Mouse (Mus musculus) thymus, postnatal 25 days (tissue): ENCODE data around the gene Ifih1.

ENCODE experiments used
- DNase-seq: peaks from one replicate; pipeline ENCODE4 v3.0.0; 2022

Ifih1 gene

DNA sequence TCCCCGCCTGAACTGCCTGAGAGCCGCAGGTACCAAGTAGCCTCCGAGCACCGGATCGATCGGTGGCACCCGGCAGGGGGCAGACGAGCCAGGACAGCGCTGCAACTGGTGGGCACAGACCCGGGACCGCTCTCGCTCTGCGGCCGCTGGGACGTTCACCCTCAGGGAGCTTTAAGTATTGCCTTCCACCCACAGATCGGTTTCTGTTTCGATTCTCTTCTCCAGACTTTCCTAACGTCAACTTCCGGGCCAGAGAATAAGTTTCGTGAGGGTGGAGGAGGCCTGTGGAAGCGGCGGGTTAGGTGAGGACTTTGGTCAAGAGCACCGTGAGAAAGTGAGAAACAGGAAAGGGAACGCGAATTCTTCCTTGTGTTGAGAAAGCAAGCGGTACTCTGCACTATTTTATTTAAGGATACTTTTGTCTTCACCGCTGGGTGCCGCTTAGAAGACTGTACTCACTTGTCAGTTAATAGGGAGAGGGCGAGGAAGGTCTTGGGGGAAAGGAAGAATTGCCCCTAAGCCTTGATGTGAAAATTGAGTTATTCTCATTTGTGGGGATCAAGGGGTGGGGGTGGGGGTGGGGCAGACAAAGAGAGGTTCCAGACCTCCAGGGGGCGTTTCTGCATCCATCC lies at the start of gene Ifih1:
Ifih1 (minus strand) TSS at position 242 of the 632 bp plus-strand sequence.
- DNase-seq, result peak; percentile 76

DNA sequence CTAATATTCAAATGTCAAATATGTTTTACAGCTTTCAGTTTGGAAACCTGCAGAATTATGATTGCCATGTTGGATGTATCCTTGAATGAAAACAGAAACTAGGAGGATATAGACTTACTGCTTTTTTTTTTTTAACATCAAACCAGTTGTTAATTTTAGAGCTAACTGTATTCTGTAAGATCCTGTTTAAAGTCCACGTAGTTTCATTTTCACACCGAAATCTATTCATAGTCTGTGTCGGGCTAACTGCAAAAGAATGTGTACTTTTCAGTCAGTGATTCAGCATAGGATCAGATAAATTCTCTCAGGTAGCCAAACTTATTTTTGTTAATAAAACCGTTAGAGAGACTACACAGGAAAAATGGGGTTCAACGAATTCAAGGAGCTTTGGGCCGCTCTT lies 39.9 kb upstream of the Ifih1 start:
- DNase-seq, result no peak

DNA sequence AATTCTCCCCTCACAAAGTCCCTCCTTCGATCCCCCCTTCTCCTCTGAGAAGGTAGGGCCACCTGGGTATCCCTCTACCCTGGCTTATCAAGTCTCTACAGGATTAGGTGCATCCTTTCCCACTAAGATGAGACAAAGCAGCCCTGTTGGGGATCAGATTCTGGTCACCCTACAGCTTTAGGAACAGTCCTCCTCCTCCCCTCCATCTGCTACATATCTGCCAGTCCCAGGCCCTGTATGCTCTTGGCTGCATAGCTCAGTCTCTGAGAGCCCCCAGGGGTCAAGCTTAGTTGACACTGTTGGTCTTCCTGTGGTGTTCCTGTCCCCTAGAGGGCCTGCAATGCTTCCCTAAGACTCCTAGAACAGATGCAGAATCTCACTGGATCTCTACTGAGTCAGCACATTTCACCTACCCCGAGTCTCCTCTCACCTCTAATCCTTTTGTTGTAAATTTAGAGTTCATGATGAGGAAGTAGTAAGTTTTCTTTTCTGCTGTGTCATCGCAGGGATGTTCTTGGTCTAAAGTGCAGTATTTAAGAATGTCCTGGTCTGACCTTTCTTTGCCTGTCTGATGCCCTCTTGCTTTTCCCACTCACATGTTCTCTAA lies 39.0 kb upstream of the Ifih1 start:
- no peak for DNase-seq

DNA sequence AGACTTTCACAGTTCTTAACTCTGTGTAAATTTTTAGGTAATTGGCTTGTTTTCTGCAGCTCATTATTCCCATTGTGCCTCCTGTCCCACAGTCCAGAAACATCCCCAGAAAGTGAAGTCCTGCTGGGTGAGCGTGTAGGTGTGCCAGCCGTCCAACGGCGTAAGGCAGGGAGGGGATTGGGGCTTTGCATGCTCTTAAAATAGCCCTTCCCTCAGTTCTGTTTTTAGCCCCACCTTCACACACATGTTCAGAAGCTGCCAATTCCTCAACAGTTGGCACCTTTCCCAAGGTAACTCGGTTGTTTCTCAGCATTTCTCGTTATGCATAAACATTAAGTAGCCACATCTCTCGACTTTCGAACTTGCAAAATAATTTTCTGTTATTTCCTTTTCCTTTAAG lies 35.6 kb upstream of the Ifih1 start:
- no peak for DNase-seq

DNA sequence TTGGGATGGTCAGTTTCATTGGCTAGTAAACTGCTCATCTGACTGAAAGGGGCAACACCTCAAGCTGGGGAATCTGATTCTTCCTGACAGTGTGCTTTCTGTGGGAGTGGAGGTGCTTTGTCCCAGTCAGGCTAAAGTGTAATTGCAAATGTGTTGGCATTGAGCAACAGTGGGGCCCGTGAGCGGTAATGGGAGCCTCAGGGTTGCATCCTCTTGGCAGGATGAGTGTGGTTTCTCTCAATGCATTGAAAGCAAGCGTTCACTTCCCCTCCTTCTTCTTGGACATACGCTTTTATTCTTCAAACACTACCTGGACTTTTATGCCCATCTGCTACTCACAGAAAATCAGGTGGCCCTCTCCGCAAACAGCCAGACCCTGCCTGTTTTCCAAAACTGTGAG lies 26.7 kb upstream of the Ifih1 start:
- no peak for DNase-seq

- DNase-seq, result no peak
Observed at GRCm38 (mm10) chr2:62670767-62671166, 24.7 kb upstream of the Ifih1 start.

DNA sequence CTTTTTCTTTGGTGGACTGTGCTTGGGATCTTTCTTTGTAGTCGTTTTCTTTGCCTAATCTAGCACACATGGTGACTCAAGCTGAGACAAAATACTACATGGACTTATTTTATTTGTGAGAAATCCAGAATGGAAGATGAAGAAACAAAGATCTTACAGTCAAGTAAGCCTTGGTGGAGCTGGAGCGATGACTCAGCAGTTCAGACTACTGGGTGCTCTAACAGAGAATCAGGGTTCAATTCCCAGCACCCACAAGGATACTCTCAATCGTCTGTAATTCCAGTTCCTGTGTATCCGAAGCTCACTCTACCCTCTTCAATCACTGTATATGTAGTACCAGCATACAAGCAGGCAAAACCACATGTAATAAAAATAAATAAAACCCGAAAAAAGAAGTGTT lies 24.2 kb upstream of the Ifih1 start:
- no peak for DNase-seq

DNA sequence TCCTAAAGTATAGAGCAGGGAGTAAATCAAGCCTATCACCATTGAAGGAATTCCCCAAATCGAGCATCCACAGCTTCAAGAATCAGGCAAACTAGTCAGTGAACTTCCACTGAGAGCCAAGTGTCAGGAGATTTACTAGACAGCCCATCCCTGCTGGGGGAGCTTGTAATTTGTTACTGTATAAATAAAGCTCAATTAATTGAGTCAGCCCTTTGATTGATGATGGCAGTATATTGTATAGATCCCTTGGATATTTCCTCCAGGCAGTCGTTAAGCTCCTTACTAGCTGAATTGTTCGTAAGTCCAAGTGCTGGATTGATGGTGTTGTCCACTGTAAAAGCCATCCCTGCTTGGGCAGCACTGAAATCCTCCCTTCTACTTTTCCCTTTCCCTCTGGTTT lies 23.8 kb upstream of the Ifih1 start:
- no peak for DNase-seq

DNA sequence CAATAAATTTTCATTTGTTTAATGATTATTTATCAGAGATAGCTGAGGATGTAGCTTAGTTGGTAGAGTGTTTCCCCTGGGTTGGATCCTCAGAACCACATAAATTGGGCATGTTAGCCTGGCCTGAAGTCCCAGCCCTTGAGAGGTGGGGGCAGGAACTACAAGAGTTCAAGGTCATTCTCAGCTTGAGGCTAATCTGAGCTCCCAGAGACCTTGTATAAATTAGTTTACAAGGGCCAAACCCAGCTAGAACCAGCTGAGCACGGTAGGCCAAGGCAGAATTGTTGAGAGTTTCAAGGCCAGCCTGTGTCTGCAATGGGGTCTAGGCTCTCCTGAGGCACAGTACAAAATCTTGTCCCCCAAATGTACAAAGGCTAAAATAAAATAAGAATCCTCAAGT lies 19.5 kb upstream of the Ifih1 start:
- DNase-seq, result no peak

DNA sequence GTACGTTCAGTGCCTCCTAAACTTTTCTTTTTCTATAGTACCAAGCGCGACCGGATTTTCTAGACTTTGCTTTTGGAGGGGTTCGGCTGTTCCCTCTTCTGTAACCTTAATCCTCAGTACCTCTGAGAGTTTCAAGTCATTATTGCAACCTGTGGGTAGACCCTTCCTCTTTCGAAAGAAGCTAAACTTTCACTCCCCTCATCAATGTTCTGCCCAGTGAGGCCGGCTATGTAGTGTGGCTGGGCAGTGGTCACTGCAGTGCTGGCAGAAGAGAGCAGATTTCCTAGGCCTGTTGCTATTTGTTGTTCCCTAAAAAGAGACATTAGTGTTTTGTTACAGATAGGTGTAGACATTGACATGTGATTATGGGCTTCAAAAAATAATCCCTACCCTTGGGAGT lies 18.8 kb upstream of the Ifih1 start:
- no peak for DNase-seq

GRCm38 (mm10) chr2:62664135-62664670 lies 18.1 kb upstream of the Ifih1 start, which contains the start of gene Gca:
TSS of gene Gca (plus strand) at chr2:62664285.
- DNase-seq, result peak; percentile 74

DNA sequence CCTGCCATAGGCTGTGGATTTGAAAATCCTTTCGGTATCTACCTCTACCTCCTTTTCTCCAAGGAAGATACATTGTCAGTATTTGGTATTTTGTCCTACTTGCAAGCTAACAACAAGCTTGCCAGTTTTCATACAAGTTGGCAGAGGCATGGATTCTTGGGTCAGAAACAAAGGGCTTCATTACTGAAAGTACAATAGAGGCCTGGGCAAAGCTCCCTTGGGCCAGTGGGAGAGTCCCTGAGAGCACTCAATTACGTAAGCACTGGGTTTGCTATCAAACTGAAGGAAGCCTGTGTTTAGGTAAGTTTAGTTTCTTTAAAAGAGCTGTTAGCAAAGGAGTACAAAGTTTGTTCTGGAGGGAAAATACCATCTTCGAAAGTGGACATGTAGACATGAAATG lies 16.5 kb upstream of the Ifih1 start:
- DNase-seq, result no peak

- DNase-seq, result no peak
Observed at GRCm38 (mm10) chr2:62660565-62660964, 14.5 kb upstream of the Ifih1 start.

DNA sequence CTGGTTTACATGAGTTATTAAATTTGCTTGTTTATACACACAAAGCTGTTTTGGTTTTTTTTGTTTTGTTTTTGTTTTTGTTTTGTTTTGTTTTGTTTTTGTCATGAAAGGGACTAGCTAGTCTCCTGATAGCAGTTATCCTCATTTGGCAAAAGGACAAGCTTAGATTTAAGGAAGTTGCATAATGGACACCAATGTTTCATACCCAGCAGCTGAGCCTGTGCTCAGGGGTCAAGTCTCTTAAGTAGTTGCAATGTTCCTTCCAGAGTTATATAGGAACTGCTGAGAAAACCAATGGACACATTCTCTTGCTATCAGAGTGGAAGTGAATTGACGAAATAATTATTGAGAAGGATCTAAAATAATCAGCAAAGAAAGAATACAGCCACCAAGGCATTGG lies 10.0 kb upstream of the Ifih1 start:
- DNase-seq, result no peak

DNA sequence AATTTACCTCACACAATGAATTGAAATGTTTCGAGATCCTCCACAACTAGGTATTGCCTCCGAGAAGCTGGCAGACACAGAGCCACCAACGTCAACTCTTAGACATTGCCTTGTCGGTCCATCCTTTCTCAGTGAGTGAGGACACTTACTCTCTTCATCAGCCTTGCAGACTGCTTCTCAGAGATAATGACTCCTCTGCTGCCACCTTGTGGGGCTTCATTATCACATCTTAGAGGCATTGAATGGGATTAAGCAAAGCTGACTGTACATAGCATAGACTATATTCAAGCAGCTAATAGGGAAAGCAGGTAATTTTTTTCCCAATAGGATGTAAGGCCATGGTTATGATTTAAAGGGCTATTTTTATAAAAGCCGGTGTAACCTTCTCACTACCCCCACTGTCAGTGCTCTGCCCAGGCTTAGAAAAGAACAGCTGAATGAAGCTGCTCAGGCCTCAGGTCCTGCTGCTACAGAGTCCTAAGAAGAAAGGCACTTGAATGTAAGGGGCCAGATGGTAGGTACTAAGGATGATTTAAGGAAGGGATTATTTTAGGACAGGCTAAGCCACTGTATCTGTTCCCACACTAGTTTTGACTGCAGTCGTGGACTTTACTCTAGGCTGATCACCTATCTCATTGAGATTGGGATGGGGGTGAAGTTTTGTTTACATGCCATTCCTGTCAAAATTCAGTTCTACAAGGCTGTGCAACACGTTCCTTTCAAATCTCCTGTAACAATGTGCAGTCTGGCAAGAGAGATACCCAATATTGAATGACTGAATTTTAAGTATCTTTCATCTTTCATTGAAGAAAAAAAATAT lies 8.7 kb upstream of the Ifih1 start:
- peak; percentile 53 for DNase-seq

DNA sequence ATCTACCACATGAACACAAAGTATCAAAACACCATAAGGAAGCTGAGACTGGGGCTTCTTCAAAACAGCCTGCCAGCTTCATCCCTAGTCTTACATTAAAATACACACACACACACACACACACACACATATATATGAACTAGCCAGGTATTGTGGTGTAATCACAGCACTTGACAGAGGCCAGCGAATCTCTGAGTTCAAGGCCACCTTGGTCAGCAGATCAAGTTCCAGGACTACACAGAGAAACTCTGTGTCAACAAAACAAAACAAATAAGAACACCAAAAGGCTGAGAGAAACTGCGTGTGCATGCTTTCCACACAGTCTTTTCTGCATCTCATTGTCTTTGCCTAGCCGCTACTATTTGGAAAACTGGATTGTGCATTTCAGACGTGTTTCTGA lies 6.4 kb upstream of the Ifih1 start:
- DNase-seq, result no peak

DNA sequence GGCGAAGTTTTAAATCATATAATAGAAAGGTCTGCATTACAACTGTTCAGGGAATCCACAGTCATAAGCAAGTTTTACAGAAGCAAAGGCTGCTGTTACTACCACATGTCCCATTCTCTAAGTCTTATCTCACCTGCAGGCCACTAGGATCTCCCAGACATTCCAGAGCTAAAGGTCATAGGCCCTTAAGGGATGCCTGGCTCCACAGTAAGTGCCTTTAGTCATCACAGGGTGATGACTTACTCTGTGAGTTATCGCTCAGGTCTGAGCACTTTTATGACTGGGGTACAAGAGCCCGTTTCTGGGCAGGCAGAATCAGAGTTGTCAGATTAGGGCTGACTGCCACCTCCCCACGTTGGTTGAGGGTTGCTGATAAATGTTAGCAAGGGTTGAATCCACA lies 5.8 kb upstream of the Ifih1 start:
- no peak for DNase-seq

DNA sequence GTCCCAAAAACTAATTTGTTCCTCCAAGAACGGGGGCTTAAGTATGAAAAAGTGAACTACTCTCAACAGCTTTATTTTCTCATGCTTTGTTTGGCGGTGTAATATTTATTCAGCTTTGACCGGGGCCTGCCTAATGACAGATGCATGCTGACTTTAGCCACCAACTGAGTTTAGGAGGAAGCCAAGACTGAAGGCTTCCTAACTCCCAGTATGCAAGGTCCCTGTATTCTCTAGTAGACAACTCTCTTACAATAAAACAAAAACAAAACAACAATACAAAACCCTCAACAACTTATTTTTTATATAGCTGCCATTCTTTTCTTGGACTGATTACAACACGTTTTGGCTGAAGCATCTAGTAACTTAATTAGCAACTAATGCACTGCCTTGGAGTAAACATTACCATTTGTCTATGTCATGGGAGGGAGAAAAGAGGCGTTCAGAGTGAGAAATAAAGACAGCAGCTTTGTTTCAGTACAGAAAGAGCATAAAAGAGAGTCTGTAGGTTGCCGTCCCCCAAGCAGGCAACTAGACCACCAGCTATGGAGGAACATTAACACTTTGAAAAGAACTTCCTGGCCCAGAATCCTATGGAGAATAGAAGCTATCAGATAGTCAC lies 725 bp upstream of the Ifih1 start:
- no peak for DNase-seq

GRCm38 (mm10) chr2:62645475-62645874 lies 580 bp downstream of the Ifih1 start:
- DNase-seq, result peak; percentile 32

DNA sequence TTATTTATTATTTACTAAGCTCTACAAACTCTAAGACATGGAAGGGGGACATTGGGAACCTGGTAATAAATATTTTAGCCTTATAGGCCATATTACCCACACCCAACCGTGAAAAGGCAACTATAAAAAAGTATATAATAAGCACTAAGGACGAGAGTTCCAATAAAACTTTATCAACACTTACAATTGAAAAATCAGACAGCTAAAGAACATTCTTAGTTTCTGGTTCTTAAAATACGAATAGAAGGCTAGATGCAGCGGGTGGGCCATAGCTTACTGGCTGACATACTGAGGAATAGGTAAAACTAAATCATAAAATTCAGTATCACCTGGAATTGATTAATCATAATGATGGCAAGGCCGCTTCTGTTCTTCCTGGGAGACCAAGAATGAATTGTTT lies 1.2 kb downstream of the Ifih1 start:
- DNase-seq, result no peak

DNA sequence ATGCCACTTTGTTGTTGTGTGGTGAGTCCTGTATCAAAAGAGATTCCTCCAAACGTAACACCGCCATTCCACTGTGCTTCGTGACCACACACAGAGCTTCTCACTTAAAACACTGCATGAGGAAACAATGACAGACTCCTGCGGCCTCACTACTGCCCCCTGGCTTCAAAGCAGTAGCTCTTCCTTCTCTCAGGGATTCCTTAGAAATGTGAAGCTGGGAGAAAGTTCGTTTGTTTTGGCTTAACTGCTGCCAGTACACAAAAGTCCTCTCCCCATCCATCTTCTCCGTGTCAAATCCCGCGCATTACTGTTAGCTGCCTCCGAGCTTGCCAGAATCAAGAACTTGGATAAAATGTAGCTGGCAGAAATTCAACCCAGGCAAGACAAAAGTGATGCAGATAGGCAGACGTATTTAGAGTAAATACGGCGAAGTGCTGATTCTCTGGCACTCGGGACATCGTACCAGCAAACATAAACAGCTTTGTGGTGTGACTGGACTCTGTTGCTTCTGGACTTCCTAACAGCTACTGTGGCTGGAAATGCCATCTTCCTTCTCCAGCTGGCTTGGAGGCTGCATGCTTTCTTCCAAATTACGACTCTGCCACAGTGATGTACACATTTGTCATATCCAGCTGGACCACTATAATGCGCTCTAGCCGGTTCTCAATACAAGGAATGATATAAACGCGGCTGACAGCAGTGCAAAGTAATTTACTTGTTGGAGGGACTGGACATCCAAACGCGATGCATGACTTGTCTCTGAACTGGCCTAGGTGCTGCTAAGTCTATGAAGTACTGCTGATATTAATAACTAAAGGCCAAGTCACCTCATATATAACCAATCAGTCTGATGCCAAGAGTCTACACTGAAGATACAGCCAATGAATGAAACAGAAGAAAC lies 2.4 kb downstream of the Ifih1 start:
- DNase-seq, result peak; percentile 67

GRCm38 (mm10) chr2:62639869-62640268 lies 6.2 kb downstream of the Ifih1 start:
- DNase-seq, result no peak
